Mouse (Mus musculus) forebrain, embryonic 15.5 days (tissue): Measurements from ENCODE around the gene Atrx. TPM values are rescaled to one million over a fixed set of nuclear protein-coding genes. Genes with fewer than 3 reads are reported as not detected.
"Not testable (repeated sequence)": the region's sequence is repeated elsewhere in the genome, so short reads cannot be mapped to it uniquely, and the experiment has no call there.

Source experiments
- ATAC-seq: fragments of 200-750 bp; cut with Nextera tagmentation; replicated peaks from 2 replicates; pipeline ENCODE4 v1.8.0; 2017; ENCODE audit warnings: mild to moderate bottlenecking, moderate TSS enrichment, moderate library complexity
- H3K27ac ChIP-seq: fragments of 300-500 bp; sonication (generic); replicated peaks from 2 replicates; pipeline ENCODE4 v1.5.1; 2015; ENCODE audit warnings: mild to moderate bottlenecking, inconsistent platforms
- H3K27me3 ChIP-seq: fragments of 300-500 bp; sonication (generic); 2 replicates; pipeline ENCODE4 v1.6.1; 2015; ENCODE audit warnings: inconsistent platforms
- H3K36me3 ChIP-seq: fragments of 300-500 bp; sonication (generic); 2 replicates; pipeline ENCODE4 v1.6.1; 2015; ENCODE audit warnings: mild to moderate bottlenecking, inconsistent platforms
- H3K4me1 ChIP-seq: fragments of 300-500 bp; sonication (generic); 2 replicates; pipeline ENCODE4 v1.6.1; 2015; ENCODE audit warnings: inconsistent platforms
- H3K4me2 ChIP-seq: fragments of 300-500 bp; sonication (generic); replicated peaks from 2 replicates; pipeline ENCODE4 v1.6.1; 2015; ENCODE audit warnings: mild to moderate bottlenecking, inconsistent platforms
- H3K4me3 ChIP-seq: fragments of 300-500 bp; sonication (generic); 2 replicates; pipeline ENCODE4 v1.5.1; 2015; ENCODE audit warnings: mild to moderate bottlenecking, inconsistent platforms
- H3K9ac ChIP-seq: fragments of 300-500 bp; sonication (generic); replicated peaks from 2 replicates; pipeline ENCODE4 v1.6.1; 2015; ENCODE audit warnings: mild to moderate bottlenecking, inconsistent platforms
- H3K9me3 ChIP-seq: fragments of 300-500 bp; sonication (generic); 2 replicates; pipeline ENCODE4 v1.6.1; 2016; ENCODE audit warnings: inconsistent platforms
- WGBS: fragments of 180-500 bp; shearing (Covaris S2); methylation state at CpG from one replicate; pipeline ENCODE4 v1.1.7; 2015; ENCODE audit warnings: mixed read lengths; 5-methylcytosine and 5-hydroxymethylcytosine counted together
- polyA plus RNA-seq: library from polyadenylated mRNA; unstranded; fragments of >200 nt; fragmentation: Nextera tagmentation; extraction: Ambion mirVana; gene quantifications from 2 replicates; pipeline ENCODE4 v1.2.1, GENCODE M21; 2015

Gene Atrx
- polyA plus RNA-seq, 1 experiment from 2014 or later = 303 TPM

DNA sequence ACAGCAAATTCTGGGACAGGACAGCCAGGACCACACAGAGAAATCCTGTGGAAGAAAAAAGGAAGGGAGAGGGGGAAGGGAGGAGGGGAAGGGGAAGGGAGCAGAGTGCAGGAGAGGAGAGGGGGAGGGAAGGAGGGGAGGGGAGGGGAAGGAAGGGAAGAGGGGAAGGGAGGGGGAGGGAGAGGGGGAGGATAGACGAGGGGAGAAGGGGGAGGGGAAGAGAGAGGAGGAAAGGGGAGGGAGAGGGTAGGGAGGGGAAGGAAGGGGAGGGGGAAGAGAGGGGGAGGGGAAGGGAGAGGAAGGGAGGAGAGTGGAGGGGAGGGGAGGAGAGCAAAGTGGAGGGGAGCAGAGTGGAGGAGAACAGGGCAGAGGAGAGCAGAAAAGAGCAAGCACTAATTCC lies 5.3 kb downstream of the Atrx start:
- H3K4me1 ChIP-seq = peaks cover 16% of the 10 kb centered on the region
- no peak overlapping the region for H3K9ac ChIP-seq
- H3K27ac ChIP-seq = no peak overlapping the region
- H3K9me3 ChIP-seq = no peaks in the 10 kb centered on the region
- no peak for ATAC-seq
- H3K27me3 ChIP-seq = no peaks in the 10 kb centered on the region
- H3K4me3 ChIP-seq = no peak overlapping the region
- H3K4me2 ChIP-seq = no peak overlapping the region
- H3K36me3 ChIP-seq = no peaks in the 10 kb centered on the region
- no CpG with 5 or more reads among the region's 1 CpGs for WGBS

DNA sequence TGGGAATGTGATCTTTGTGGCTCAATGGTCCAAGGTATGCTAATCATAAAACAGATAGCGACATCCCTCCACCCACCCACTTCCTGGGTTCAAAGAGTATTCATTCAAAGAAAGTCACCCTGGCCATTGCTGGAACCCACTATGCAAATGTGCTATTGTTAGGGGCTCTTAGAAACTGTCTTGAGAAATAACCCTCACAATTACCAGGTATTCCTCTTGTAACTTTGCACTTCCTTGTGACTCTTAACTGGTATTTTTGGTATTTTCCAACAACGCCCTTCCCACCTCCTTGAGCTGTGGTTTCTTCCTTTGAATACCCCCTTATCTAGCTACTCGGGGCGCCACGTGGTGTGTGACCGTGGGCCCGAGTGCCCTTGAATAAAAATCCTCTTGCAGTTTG lies 6.2 kb downstream of the Atrx start:
- H3K4me2 ChIP-seq, H3K36me3 ChIP-seq, ATAC-seq, H3K27ac ChIP-seq, H3K9ac ChIP-seq, H3K9me3 ChIP-seq, H3K27me3 ChIP-seq, H3K4me3 ChIP-seq: not testable (repeated sequence)
- H3K4me1 ChIP-seq = peaks cover 16% of the 10 kb centered on the region
- 93% methylated on average over 7 of the region's 7 CpGs for WGBS

DNA sequence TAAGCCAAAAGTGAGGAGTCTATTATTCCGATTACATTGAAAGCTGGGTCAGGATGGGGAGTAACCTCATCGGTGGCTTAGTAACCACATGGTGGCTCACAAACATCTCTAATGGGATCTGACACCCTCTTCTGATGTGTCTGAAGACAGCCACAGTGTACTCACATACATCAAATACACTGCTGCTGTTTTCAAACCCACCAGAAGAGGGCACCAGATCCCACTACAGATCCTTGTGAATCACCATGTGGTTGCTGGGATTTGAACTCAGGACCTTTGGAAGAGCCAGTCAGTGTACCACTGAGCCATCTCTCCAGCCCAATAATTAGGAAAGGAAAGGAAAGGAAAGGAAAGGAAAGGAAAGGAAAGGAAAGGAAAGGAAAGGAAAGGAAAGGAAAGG lies 7.8 kb downstream of the Atrx start:
- H3K9ac ChIP-seq = no peak overlapping the region
- no peaks in the 10 kb centered on the region for H3K36me3 ChIP-seq
- no peak for ATAC-seq
- no peak overlapping the region for H3K27ac ChIP-seq
- no peaks in the 10 kb centered on the region for H3K9me3 ChIP-seq
- 84% methylated on average over 2 of the region's 2 CpGs for WGBS
- no peak overlapping the region for H3K4me3 ChIP-seq
- no peak overlapping the region for H3K4me2 ChIP-seq
- H3K4me1 ChIP-seq = peaks cover 8% of the 10 kb centered on the region
- H3K27me3 ChIP-seq = no peaks in the 10 kb centered on the region

DNA sequence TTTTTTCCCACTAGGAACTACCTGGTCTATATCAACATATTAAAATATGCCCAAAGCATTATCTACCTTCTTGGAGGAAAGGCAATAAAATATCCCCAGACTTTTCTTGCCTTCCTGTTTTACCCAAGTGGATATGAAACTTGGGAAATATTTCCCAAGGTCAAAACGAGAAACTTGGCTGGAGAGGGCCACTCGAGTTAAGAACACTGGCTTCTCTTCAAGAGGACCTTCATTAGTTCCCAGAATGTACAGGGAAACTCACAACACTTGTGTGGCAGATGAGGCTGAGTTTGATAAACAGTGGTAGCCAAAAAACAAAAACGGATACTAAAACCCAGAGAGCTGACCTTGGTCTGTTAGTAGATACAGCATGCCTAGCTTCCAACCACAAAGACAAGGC lies 17.5 kb downstream of the Atrx start:
- Histone ChIP-seq H3K4me2 (no peak overlapping the region), H3K9ac (no peak overlapping the region), H3K36me3 (no peaks in the 10 kb centered on the region), H3K27ac (no peak overlapping the region), H3K27me3 (no peaks in the 10 kb centered on the region), H3K4me1 (no peaks in the 10 kb centered on the region), H3K9me3 (no peaks in the 10 kb centered on the region), H3K4me3 (no peak overlapping the region)
- no peak for ATAC-seq
- 85% methylated on average over 3 of the region's 3 CpGs for WGBS

DNA sequence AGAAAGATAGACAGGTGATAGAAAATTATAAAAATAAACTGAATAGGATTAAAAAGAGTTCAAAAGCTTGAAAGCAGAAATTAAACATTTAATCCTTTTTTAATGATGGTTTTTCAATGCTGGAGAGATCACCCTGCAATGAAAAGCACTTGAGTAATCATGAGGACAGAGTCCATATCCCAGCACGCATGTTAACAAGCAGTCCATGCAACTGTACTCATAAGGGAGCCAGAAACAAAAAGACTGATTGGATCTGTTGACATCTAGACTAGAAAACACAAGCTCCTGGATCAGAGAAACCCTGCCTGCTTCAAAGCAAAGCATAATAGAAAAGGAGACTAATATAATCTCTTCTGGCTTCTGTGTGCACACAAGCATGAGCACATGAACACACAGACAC lies 27.6 kb downstream of the Atrx start:
- no peak for ATAC-seq
- no peak overlapping the region for H3K9ac ChIP-seq
- H3K4me1 ChIP-seq = no peaks in the 10 kb centered on the region
- no peaks in the 10 kb centered on the region for H3K36me3 ChIP-seq
- no peaks in the 10 kb centered on the region for H3K27me3 ChIP-seq
- no peak overlapping the region for H3K27ac ChIP-seq
- no peak overlapping the region for H3K4me3 ChIP-seq
- H3K9me3 ChIP-seq = no peaks in the 10 kb centered on the region
- 42% methylated on average over 1 of the region's 1 CpGs for WGBS
- no peak overlapping the region for H3K4me2 ChIP-seq

DNA sequence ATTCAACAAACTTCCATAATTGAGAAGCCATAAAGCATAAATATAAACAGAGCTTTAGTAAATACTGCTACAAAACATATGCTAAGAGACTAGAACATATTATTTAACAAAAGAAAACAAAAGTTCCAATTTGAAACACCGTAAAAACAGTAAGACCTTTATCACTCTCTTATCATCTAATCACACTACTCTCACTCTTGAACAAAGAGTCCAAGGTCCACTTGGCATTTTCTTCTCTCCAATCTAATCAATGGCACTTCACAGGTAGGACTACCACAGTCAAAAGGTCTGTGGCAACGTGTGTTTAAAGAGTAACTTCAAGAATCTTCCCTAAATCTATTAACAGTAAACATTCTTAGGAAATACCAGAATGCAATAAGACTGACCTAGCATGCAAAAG lies 42.3 kb downstream of the Atrx start:
- 88% methylated on average over 2 of the region's 2 CpGs for WGBS
- no peak overlapping the region for H3K9ac ChIP-seq
- ATAC-seq = no peak
- H3K4me1 ChIP-seq = no peaks in the 10 kb centered on the region
- H3K27ac ChIP-seq = no peak overlapping the region
- peaks cover 2% of the 10 kb centered on the region; the same call in 1 of the 2 replicates for H3K36me3 ChIP-seq
- no peaks in the 10 kb centered on the region for H3K27me3 ChIP-seq
- no peak overlapping the region for H3K4me3 ChIP-seq
- no peak overlapping the region for H3K4me2 ChIP-seq
- no peaks in the 10 kb centered on the region for H3K9me3 ChIP-seq

DNA sequence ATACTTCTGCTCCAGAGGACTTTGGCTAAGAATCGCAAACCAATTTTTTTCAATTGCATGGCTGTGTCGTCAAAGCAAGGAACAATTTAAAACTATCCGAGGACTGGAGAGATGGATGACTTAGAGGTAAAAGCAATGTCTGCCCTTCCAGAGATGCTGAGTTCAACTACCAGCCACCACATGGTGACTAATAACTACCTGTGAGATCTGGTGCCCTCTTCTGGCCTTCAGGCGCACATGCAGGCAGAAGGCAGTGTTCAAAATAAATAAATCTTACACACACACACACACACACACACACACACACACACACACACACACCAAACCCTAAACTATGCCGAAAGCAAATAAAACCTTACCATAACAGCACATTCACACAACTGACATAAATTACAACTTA lies 64.8 kb downstream of the Atrx start:
- no peaks in the 10 kb centered on the region for H3K27me3 ChIP-seq
- no peak overlapping the region for H3K9ac ChIP-seq
- no peaks in the 10 kb centered on the region for H3K4me1 ChIP-seq
- WGBS = 87% methylated on average over 5 of the region's 5 CpGs
- no peaks in the 10 kb centered on the region for H3K9me3 ChIP-seq
- H3K36me3 ChIP-seq = peaks cover 6% of the 10 kb centered on the region; the same call in 1 of the 2 replicates
- no peak overlapping the region for H3K4me2 ChIP-seq
- H3K4me3 ChIP-seq = no peak overlapping the region
- ATAC-seq = no peak
- no peak overlapping the region for H3K27ac ChIP-seq

DNA sequence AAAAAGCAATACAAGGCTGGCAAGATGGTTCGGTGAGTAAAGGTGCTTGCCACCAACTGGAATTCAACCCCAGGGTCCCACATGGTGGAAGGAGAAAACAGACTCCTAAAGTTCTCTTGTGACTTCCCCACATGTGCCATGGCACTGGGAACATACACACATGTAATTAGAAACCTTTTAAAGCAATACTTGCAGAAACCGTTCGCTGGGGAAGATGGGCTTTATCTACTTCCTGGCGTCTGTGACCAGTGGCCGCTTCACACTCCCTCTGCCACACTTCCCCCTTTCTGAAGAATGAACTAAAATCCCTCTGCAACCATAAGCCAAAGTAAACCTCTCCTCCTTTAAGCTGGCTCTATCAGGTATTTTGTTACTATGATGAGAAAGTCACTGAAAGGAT lies 104.7 kb downstream of the Atrx start:
- Histone ChIP-seq H3K9me3 (no peaks in the 10 kb centered on the region), H3K4me1 (no peaks in the 10 kb centered on the region), H3K27me3 (no peaks in the 10 kb centered on the region), H3K27ac (no peak overlapping the region), H3K4me2 (no peak overlapping the region), H3K36me3 (peaks cover 24% of the 10 kb centered on the region; the same call in 1 of the 2 replicates), H3K9ac (no peak overlapping the region), H3K4me3 (no peak overlapping the region)
- 92% methylated on average over 5 of the region's 5 CpGs for WGBS
- ATAC-seq = no peak

DNA sequence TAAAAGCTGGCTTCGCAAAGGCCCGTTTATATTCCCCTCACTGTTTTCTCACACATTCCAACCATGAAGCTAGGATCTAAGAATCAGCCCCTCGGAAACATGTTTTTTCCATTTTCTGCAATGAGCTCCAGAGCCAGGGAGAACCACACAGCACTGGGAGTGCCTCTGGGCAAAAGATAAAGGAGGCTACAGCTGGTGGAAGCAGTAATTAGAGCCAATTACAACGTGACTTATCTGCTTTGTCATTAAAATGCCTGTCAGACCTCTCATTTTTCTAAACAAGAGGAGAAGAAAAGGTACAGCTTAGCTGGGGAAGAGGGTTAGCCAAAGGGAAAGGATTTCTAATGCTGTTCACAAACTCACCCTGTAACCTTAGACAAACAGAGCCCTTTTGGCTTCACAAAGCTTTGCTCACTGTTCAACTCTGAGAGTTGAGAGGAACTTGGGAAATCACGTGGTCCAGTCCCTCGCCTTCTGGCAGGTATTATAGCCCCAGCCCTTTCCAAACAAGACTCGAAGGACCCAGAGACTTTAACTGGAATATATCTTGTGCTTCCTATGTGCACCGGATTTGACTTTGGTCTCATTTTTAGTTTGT lies 134.3 kb downstream of the Atrx start:
- no peak overlapping the region for H3K4me3 ChIP-seq
- WGBS = 45% methylated on average over 8 of the region's 8 CpGs
- H3K36me3 ChIP-seq = no peaks in the 10 kb centered on the region
- no peaks in the 10 kb centered on the region for H3K9me3 ChIP-seq
- H3K4me2 ChIP-seq = no peak overlapping the region
- ATAC-seq = peak; percentile 58; the same call in 1 of the 2 replicates
- no peak overlapping the region for H3K9ac ChIP-seq
- H3K27me3 ChIP-seq = no peaks in the 10 kb centered on the region
- H3K27ac ChIP-seq = no peak overlapping the region
- H3K4me1 ChIP-seq = no peaks in the 10 kb centered on the region

DNA sequence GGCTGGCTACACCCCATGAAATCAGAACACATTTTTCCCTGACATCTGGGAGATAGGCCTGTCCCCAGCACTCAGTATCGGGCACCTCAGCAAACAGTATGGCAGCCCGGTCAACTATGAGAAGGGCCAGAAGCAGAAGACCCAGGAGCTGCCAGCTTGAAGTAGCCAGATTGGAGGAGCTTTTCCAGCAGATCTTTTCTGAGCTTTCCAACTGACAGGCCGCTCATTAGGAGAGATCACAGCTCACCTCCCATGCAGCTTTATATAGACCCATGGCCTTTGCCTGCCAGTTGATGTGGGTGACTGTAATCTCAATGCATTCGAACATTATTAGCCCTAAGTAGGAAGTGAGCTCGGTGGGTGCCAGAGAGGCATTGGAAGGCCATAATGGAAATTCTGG lies 155.9 kb downstream of the Atrx start:
- Histone ChIP-seq H3K4me1 (no peaks in the 10 kb centered on the region), H3K4me3 (no peak overlapping the region), H3K4me2 (no peak overlapping the region), H3K9ac (no peak overlapping the region), H3K9me3 (no peaks in the 10 kb centered on the region), H3K36me3 (no peaks in the 10 kb centered on the region), H3K27ac (no peak overlapping the region), H3K27me3 (no peaks in the 10 kb centered on the region)
- WGBS = 88% methylated on average over 5 of the region's 5 CpGs
- no peak for ATAC-seq

DNA sequence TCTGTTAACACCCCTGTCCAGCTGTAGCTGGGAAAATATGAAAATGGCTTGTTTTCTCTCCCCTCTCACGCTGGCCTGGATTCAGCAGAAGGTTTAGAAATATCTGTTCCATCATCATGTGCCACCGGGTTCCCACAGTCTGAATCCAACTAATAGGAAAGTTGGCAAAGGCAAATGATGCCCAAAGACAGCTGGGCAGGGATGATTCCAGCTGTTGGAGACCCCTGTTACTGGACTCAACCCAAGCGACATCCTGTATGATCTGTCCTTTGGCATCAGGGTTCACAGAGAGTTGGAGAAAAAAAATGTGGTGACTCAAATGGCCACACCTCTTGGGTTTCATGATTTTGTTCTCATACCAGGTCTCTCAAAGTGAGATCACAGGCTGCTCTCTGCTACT lies 161.3 kb downstream of the Atrx start:
- Histone ChIP-seq H3K9me3 (no peaks in the 10 kb centered on the region), H3K9ac (no peak overlapping the region), H3K4me3 (no peak overlapping the region), H3K36me3 (no peaks in the 10 kb centered on the region), H3K27me3 (peaks cover 16% of the 10 kb centered on the region), H3K4me2 (no peak overlapping the region), H3K27ac (no peak overlapping the region), H3K4me1 (peaks cover 8% of the 10 kb centered on the region; the same call in 1 of the 2 replicates)
- 82% methylated on average over 3 of the region's 3 CpGs for WGBS
- no peak for ATAC-seq

DNA sequence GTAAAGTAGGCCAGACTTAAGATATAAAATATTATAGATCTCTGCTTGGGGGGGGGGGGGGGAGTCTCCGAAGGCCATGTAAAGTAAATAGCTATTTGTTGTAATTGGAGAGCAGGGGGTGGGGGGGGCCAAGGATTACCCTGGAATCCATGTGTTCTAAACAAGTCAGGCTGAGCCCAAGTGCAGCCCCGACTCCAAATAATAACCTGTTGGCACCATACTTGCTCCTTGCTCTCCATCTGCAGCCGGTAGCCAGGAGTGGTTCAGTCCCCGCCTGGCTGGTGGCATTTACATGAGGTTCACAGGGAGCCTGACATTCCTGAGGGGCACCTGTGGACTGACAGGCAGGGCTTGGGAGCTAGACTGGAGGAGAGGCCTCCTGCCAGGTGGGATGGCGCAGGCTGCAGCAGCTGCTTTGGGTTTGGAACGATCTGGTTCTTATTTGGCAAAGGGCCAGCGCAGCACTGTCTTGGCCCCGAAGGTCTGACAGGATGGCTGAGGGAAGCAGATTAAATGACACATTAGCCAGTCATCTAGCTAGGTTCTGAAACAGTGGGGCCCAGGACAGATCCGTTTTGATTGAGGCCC lies 161.9 kb downstream of the Atrx start:
- 37% methylated on average over 9 of the region's 9 CpGs for WGBS
- H3K9me3 ChIP-seq = no peaks in the 10 kb centered on the region
- H3K4me2 ChIP-seq = no peak overlapping the region

DNA sequence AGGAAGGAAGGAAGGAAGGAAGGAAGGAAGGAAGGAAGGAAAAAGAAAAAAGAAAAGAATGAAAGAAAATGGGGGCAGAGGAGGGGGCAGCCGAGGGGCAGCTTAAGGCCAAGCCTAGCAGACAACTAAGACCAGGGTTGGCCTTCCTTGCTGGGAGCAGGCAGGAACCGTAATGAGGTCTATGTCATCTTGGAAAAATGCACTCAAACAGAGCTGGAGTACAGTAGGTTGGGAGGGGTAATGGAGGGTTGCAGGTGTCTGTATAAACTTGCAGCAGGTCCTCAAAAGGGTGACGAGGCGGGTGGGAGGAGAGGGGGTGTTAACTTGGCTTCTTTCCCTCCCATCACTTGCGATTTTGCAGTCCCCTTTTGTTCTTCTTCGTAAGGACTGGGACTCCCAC lies 163.2 kb downstream of the Atrx start:
- peaks cover 16% of the 10 kb centered on the region for H3K27me3 ChIP-seq
- whole genome bisulfite sequencing = 26% methylated on average over 6 of the region's 6 CpGs

More for the DNA sequence above, 161.9 kb downstream of the Atrx start:
- H3K27me3 ChIP-seq = peaks cover 16% of the 10 kb centered on the region
- H3K36me3 ChIP-seq = no peaks in the 10 kb centered on the region
- no peak for ATAC-seq
- H3K9ac ChIP-seq = no peak overlapping the region
- no peak overlapping the region for H3K4me3 ChIP-seq
- peaks cover 8% of the 10 kb centered on the region; the same call in 1 of the 2 replicates for H3K4me1 ChIP-seq
- H3K27ac ChIP-seq = no peak overlapping the region

More for the DNA sequence above, 163.2 kb downstream of the Atrx start:
- H3K4me1 ChIP-seq = peaks cover 8% of the 10 kb centered on the region; the same call in 1 of the 2 replicates
- no peaks in the 10 kb centered on the region for H3K36me3 ChIP-seq
- no peaks in the 10 kb centered on the region for H3K9me3 ChIP-seq
- no peak overlapping the region for H3K4me3 ChIP-seq
- no peak overlapping the region for H3K4me2 ChIP-seq
- H3K27ac ChIP-seq = no peak overlapping the region
- no peak for ATAC-seq
- no peak overlapping the region for H3K9ac ChIP-seq
